Mouse (Mus musculus): ENCODE results near the gene Ost4. TPM values are rescaled to one million over a fixed set of nuclear protein-coding genes. Genes with fewer than 3 reads are reported as not detected.

Ost4 gene
- 326 TPM for polyA plus RNA-seq (2017; shearing (Covaris generic))

GRCm38 (mm10) chr5:30907413-30908059 is at the start of gene Ost4:
Ost4 (minus strand) TSS chr5:30907788.

GRCm38 (mm10) chr5:30944956-30945781 is 37.6 kb upstream of the Ost4 start, which contains the start of gene Cgref1:
Cgref1 (minus strand) TSS chr5:30945591.

GRCm38 (mm10) chr5:30921256-30922033 is 13.9 kb upstream of the Ost4 start, which contains the start of gene Khk:
Khk (plus strand) TSS chr5:30921431.

GRCm38 (mm10) chr5:30913060-30913841 is 5.7 kb upstream of the Ost4 start, which contains the start of gene Emilin1:
Emilin1 (plus strand) TSS chr5:30913402.

GRCm38 (mm10) chr5:30888337-30889087 is 19.1 kb downstream of the Ost4 start, which contains the start of gene Agbl5:
Agbl5 (plus strand) TSS chr5:30888694.

GRCm38 (mm10) chr5:30867712-30868111 is 39.9 kb downstream of the Ost4 start, which contains the start of gene Tmem214:
Tmem214 (plus strand) TSS chr5:30868012.

Other genes with a start within 250 kb of the Ost4 start
- 108 TPM for gene Cenpa, start 241.0 kb downstream of the Ost4 start, polyA plus RNA-seq (2017; shearing (Covaris generic))
- gene Dpysl5, start 196.2 kb downstream of the Ost4 start, polyA plus RNA-seq (2017; shearing (Covaris generic)): not detected
- 7.6 TPM for gene Mapre3, start 93.1 kb downstream of the Ost4 start, polyA plus RNA-seq (2017; shearing (Covaris generic))
- 80.4 TPM for gene Tmem214, start 39.8 kb downstream of the Ost4 start, polyA plus RNA-seq (2017; shearing (Covaris generic))
- gene Agbl5, start 19.1 kb downstream of the Ost4 start, polyA plus RNA-seq (2017; shearing (Covaris generic)): 15.4 TPM
- 4.9 TPM for gene Emilin1, start 5.6 kb upstream of the Ost4 start, polyA plus RNA-seq (2017; shearing (Covaris generic))
- 20.8 TPM for gene Khk, start 13.6 kb upstream of the Ost4 start, polyA plus RNA-seq (2017; shearing (Covaris generic))
- not detected for gene Cgref1, start 37.8 kb upstream of the Ost4 start, polyA plus RNA-seq (2017; shearing (Covaris generic))
- gene Preb, start 52.6 kb upstream of the Ost4 start, polyA plus RNA-seq (2017; shearing (Covaris generic)): 204 TPM
- gene Tcf23, start 60.9 kb upstream of the Ost4 start, polyA plus RNA-seq (2017; shearing (Covaris generic)): not detected
- 91.2 TPM for gene Atraid, start 140.5 kb upstream of the Ost4 start, polyA plus RNA-seq (2017; shearing (Covaris generic))
- 10.9 TPM for gene Slc5a6, start 141.1 kb upstream of the Ost4 start, polyA plus RNA-seq (2017; shearing (Covaris generic))
- gene Cad, start 147.0 kb upstream of the Ost4 start, polyA plus RNA-seq (2017; shearing (Covaris generic)): 29.7 TPM
- not detected for gene Dnajc5g, start 198.5 kb upstream of the Ost4 start, polyA plus RNA-seq (2017; shearing (Covaris generic))
- gene Slc30a3, start 200.4 kb upstream of the Ost4 start, polyA plus RNA-seq (2017; shearing (Covaris generic)): 0.60 TPM
- gene Trim54, start 208.9 kb upstream of the Ost4 start, polyA plus RNA-seq (2017; shearing (Covaris generic)): not detected
- gene Ucn, start 231.0 kb upstream of the Ost4 start, polyA plus RNA-seq (2017; shearing (Covaris generic)): not detected
- 48.8 TPM for gene Mpv17, start 246.5 kb upstream of the Ost4 start, polyA plus RNA-seq (2017; shearing (Covaris generic))